ENCODE assay signal across 10 mouse cellular contexts in genomic region chr5:103587219-103587618, GRCm38 (mm10). TPM values are rescaled to one million over a fixed set of nuclear protein-coding genes. Genes with fewer than 3 reads are reported as not detected.
DNase-seq lines count a peak whose midpoint lies in the region; ATAC-seq and TF ChIP-seq lines count a peak whose summit lies in the region.
"Had no signal": no experiment of that assay in that cellular context is flagged by ENCODE, and none has a peak within 500 bp of the region (broad histone marks: within the 10 kb centered on the region; RNA-seq: fewer than 3 reads in every experiment).

No protein-coding gene starts in this region.

- TF ChIP-seq EP300 in stomach, postnatal 0 days (optimal IDR thresholded peaks at IDR 0.05): no peak

- no peak for ATAC-seq in heart, embryonic 13.5 days (ENCODE audit: extremely low read depth, insufficient number of reproducible peaks, low FRiP score, low TSS enrichment)
- no peak for ATAC-seq in midbrain, postnatal 0 days (ENCODE audit: low FRiP score)
- ATAC-seq in midbrain, embryonic 15.5 days (replicated peaks): no peak
- ATAC-seq in stomach, postnatal 0 days (ENCODE audit: low FRiP score, low TSS enrichment): 0 out of 2 replicates have a peak, but pooled peaks have one; percentile 32
- ATAC-seq: Patski had no signal

- DNase-seq in heart, embryonic 10.5 days (ENCODE audit: low spot score): no peak
- no peak for DNase-seq in midbrain, postnatal 0 days (ENCODE audit: low spot score)
- DNase-seq in brain, embryonic 14.5 days (ENCODE audit: low read depth): no peak
- DNase-seq in stomach, postnatal 0 days (ENCODE audit: low spot score): no peak
- DNase-seq in gastrocnemius, adult 18-20 months (ENCODE audit: low spot score): no peak
- DNase-seq in lung, postnatal 14 days: no peak
- DNase-seq: gastrocnemius, postnatal 14 days had no signal

- no peak for TF ChIP-seq POLR2A in brain, embryonic 14.5 days (IDR thresholded peaks at IDR 0.05; ENCODE audit: borderline replicate concordance, extremely low read depth, insufficient read depth, insufficient read length, poor library complexity, severe bottlenecking)

- H3K9ac ChIP-seq in heart, embryonic 13.5 days: no peak overlapping the region
- no peak overlapping the region for H3K9ac ChIP-seq in midbrain, postnatal 0 days (replicated peaks; ENCODE audit: low read length, poor library complexity, severe bottlenecking)
- H3K9ac ChIP-seq in midbrain, embryonic 15.5 days: no peak overlapping the region
- H3K9ac ChIP-seq in stomach, postnatal 0 days (ENCODE audit: low read length): no peak overlapping the region

- H3K4me1 ChIP-seq in heart, embryonic 13.5 days: peaks cover 18% of the 10 kb centered on the region
- peaks cover 7% of the 10 kb centered on the region; the same call in 1 of the 2 replicates for H3K4me1 ChIP-seq in heart, embryonic 10.5 days
- no peaks in the 10 kb centered on the region for H3K4me1 ChIP-seq in midbrain, postnatal 0 days (ENCODE audit: insufficient read depth, low read length)
- no peaks in the 10 kb centered on the region for H3K4me1 ChIP-seq in midbrain, embryonic 15.5 days
- no peaks in the 10 kb centered on the region for H3K4me1 ChIP-seq in stomach, postnatal 0 days (replicated peaks; ENCODE audit: control insufficient read depth, insufficient read depth)

- peaks cover 31% of the 10 kb centered on the region for H3K36me3 ChIP-seq in heart, embryonic 13.5 days
- H3K36me3 ChIP-seq in heart, embryonic 10.5 days: peaks cover 25% of the 10 kb centered on the region
- no peaks in the 10 kb centered on the region for H3K36me3 ChIP-seq in midbrain, postnatal 0 days (ENCODE audit: insufficient read depth, low read length)
- H3K36me3 ChIP-seq in midbrain, embryonic 15.5 days (replicated peaks): no peaks in the 10 kb centered on the region
- H3K36me3 ChIP-seq in stomach, postnatal 0 days (ENCODE audit: control insufficient read depth, insufficient read depth, low read length): no peaks in the 10 kb centered on the region; the same call in 1 of the 2 replicates

- H3K9me3 ChIP-seq in heart, embryonic 13.5 days: no peaks in the 10 kb centered on the region
- H3K9me3 ChIP-seq in heart, embryonic 10.5 days: no peaks in the 10 kb centered on the region
- H3K9me3 ChIP-seq in midbrain, postnatal 0 days (ENCODE audit: low read length): no peaks in the 10 kb centered on the region
- H3K9me3 ChIP-seq in midbrain, embryonic 15.5 days: no peaks in the 10 kb centered on the region
- no peaks in the 10 kb centered on the region for H3K9me3 ChIP-seq in stomach, postnatal 0 days (ENCODE audit: control insufficient read depth, low read length)

- peak overlapping the region; percentile 17; the same call in 1 of the 2 replicates for H3K27ac ChIP-seq in heart, embryonic 13.5 days (replicated peaks)
- no peak overlapping the region for H3K27ac ChIP-seq in heart, embryonic 10.5 days
- no peak overlapping the region for H3K27ac ChIP-seq in midbrain, postnatal 0 days (ENCODE audit: low read depth, low read length)
- H3K27ac ChIP-seq in midbrain, embryonic 15.5 days: no peak overlapping the region
- no peak overlapping the region for H3K27ac ChIP-seq in stomach, postnatal 0 days (replicated peaks)

- peak; percentile 43; the same call in 1 of the 2 replicates for TF ChIP-seq CTCF in midbrain, postnatal 0 days (IDR thresholded peaks at IDR 0.05)
- peak; percentile 41; the same call in 1 of the 2 replicates for TF ChIP-seq CTCF in brain, embryonic 14.5 days (IDR thresholded peaks at IDR 0.05; ENCODE audit: borderline replicate concordance, extremely low read depth, insufficient read depth, insufficient read length)
- TF ChIP-seq CTCF in stomach, postnatal 0 days (IDR thresholded peaks at IDR 0.05; ENCODE audit: low read depth): peak; percentile 63

- peak overlapping the region; percentile 9; the same call in 1 of the 2 replicates for H3K4me2 ChIP-seq in heart, embryonic 13.5 days
- H3K4me2 ChIP-seq in midbrain, postnatal 0 days (ENCODE audit: low read depth, low read length, poor library complexity, severe bottlenecking): no peak overlapping the region
- H3K4me2 ChIP-seq in midbrain, embryonic 15.5 days: no peak overlapping the region
- no peak overlapping the region for H3K4me2 ChIP-seq in stomach, postnatal 0 days (replicated peaks; ENCODE audit: low read depth)

- WGBS in heart, embryonic 13.5 days: 72% methylated on average over 7 of the region's 7 CpGs
- WGBS in heart, embryonic 10.5 days: 75% methylated on average over 7 of the region's 7 CpGs
- WGBS in midbrain, postnatal 0 days: 85% methylated on average over 7 of the region's 7 CpGs
- 82% methylated on average over 7 of the region's 7 CpGs for whole genome bisulfite sequencing in midbrain, embryonic 15.5 days
- WGBS in stomach, postnatal 0 days: 78% methylated on average over 7 of the region's 7 CpGs

- H3K27me3 ChIP-seq in heart, embryonic 13.5 days (replicated peaks): no peaks in the 10 kb centered on the region
- no peaks in the 10 kb centered on the region for H3K27me3 ChIP-seq in heart, embryonic 10.5 days (ENCODE audit: insufficient read depth, poor library complexity, severe bottlenecking)
- H3K27me3 ChIP-seq in midbrain, postnatal 0 days (ENCODE audit: insufficient read depth, low read length): no peaks in the 10 kb centered on the region
- no peaks in the 10 kb centered on the region for H3K27me3 ChIP-seq in midbrain, embryonic 15.5 days (replicated peaks)
- no peaks in the 10 kb centered on the region for H3K27me3 ChIP-seq in stomach, postnatal 0 days (ENCODE audit: control insufficient read depth, insufficient read depth, low read length)
- H3K27me3 ChIP-seq: Patski had no signal

- H3K4me3 ChIP-seq in heart, embryonic 13.5 days: no peak overlapping the region
- no peak overlapping the region for H3K4me3 ChIP-seq in heart, embryonic 10.5 days
- no peak overlapping the region for H3K4me3 ChIP-seq in midbrain, postnatal 0 days (ENCODE audit: low read depth, low read length)
- H3K4me3 ChIP-seq in midbrain, embryonic 15.5 days: no peak overlapping the region
- no peak overlapping the region for H3K4me3 ChIP-seq in stomach, postnatal 0 days (ENCODE audit: low read depth, low read length)

RNA-seq across cellular contexts. Expression of gene Slc10a6, which starts 42.0 kb away (rescaled TPM):
- polyA plus RNA-seq in heart, embryonic 13.5 days (2015; fragmentation: Nextera tagmentation; extraction: Ambion mirVana): 0.49 and 0.57 TPM in 2 replicates
- polyA plus RNA-seq in heart, embryonic 10.5 days (2016; fragmentation: Nextera tagmentation; extraction: Ambion mirVana): 0.11 and 0.17 TPM in 2 replicates
- total RNA-seq in midbrain, postnatal 0 days (2014; rRNA removed): 1.7 TPM in 1 of 2 replicates, not detected in the other
- not detected in 2 replicates for polyA plus RNA-seq in midbrain, postnatal 0 days (2015; fragmentation: Nextera tagmentation; extraction: Ambion mirVana)
- 0.13 TPM in 2 replicates for polyA plus RNA-seq in midbrain, embryonic 15.5 days (2015; fragmentation: Nextera tagmentation; extraction: Ambion mirVana)
- 0.19 and 0.25 TPM in 2 replicates for polyA plus RNA-seq in brain, embryonic 14.5 days (2012; rRNA removed)
- 30.7 and 31.8 TPM in 2 replicates for polyA plus RNA-seq in stomach, postnatal 0 days (2015; fragmentation: Nextera tagmentation; extraction: Ambion mirVana)
- total RNA-seq in gastrocnemius, adult 18-20 months (2021): 1 to 10 TPM; 1.1 to 3.7 TPM
- polyA plus RNA-seq: Patski had no signal

Comparison
In these comparisons a context has a peak if more than half of its experiments do, and no peak if none do; other contexts are left out.
1. RNA of gene Slc10a6, which starts 42.0 kb away (polyA plus RNA-seq): 30.7 to 31.8 TPM in stomach, postnatal 0 days; 0.49 to 0.57 TPM in heart, embryonic 13.5 days, 0.19 to 0.25 TPM in brain, embryonic 14.5 days, 0.13 TPM in midbrain, embryonic 15.5 days, 0.11 to 0.17 TPM in heart, embryonic 10.5 days and not detected in midbrain, postnatal 0 days; every median in the first group is over 10 times any median in the second.
2. Peak in every context shown above with its lines, with median percentiles within 50 percentile points of each other: CTCF ChIP-seq.